Mouse (Mus musculus) G1E (cell line): ENCODE data around the gene Fastkd1. TPM values are rescaled to one million over a fixed set of nuclear protein-coding genes. Genes with fewer than 3 reads are reported as not detected.
A peak's percentile ranks its signal among the peaks of the same experiment; 100 is the strongest.

Experiments
- ATAC-seq: 2 replicates; pipeline ENCODE4 v1.8.0; 2016; ENCODE audit warnings: mild to moderate bottlenecking; ENCODE audit not compliant: insufficient number of reproducible peaks, poor library complexity, low FRiP score, severe bottlenecking; ENCODE audit errors: extremely low read depth
- DNase-seq: peaks from one replicate; pipeline ENCODE4 v3.0.0; 2012; ENCODE audit warnings: low spot score
- H3K27me3 ChIP-seq: 2 replicates; pipeline ENCODE4 v1.6.1; 2012; ENCODE audit warnings: mild to moderate bottlenecking, low read length, inconsistent platforms; ENCODE audit not compliant: insufficient read depth
- H3K36me3 ChIP-seq: replicated peaks from 2 replicates; pipeline ENCODE3; 2012; ENCODE audit warnings: mild to moderate bottlenecking, inconsistent platforms
- H3K4me1 ChIP-seq: 2 replicates; pipeline ENCODE4 v1.6.1; 2012; ENCODE audit warnings: low read depth, low read length, inconsistent platforms, mixed read lengths; ENCODE audit not compliant: insufficient read depth
- H3K4me3 ChIP-seq: 2 replicates; pipeline ENCODE4 v1.5.1; 2012; ENCODE audit warnings: low read depth, mild to moderate bottlenecking, inconsistent platforms, low read length, moderate library complexity, mixed read lengths
- H3K9me3 ChIP-seq: replicated peaks from 2 replicates; pipeline ENCODE4 v1.6.1; 2012; ENCODE audit warnings: inconsistent platforms
- CTCF ChIP-seq: IDR thresholded peaks from 2 replicates; pipeline ENCODE4 v1.5.1; 2012; ENCODE audit warnings: low read depth, low read length, inconsistent platforms, mixed read lengths
- GATA1 ChIP-seq: IDR thresholded peaks from 2 replicates; pipeline ENCODE4 v1.6.1; 2012; ENCODE audit warnings: borderline replicate concordance, low read length, inconsistent platforms, mixed read lengths
- GATA2 ChIP-seq: IDR thresholded peaks from 2 replicates; pipeline ENCODE4 v1.6.1; 2012; ENCODE audit warnings: low read depth, low read length, inconsistent platforms, borderline replicate concordance
- POLR2AphosphoS5 ChIP-seq: IDR thresholded peaks from 2 replicates; pipeline ENCODE4 v1.6.1; 2012; ENCODE audit warnings: low read depth, low read length, inconsistent platforms; ENCODE audit not compliant: insufficient replicate concordance
- TAL1 ChIP-seq: conservative IDR thresholded peaks from 2 replicates; pipeline ENCODE4 v1.6.1; 2012; ENCODE audit warnings: low read depth, low read length, inconsistent platforms, mixed read lengths
- polyA plus RNA-seq: library from polyadenylated mRNA; stranded (reverse); fragments of >175 nt; gene quantifications from 2 replicates; pipeline ENCODE4 v1.2.3, GENCODE M21; 2012
- total RNA-seq, 2 experiments: library from RNA; stranded (forward) in 1 of 2; stranded (reverse) in 1 of 2; fragments of 200-1000 nt in 1 of 2; fragments of >200 nt in 1 of 2; fragmentation: Nextera tagmentation in 1 of 2; gene quantifications; 2 replicates each; pipeline ENCODE4 v1.2.3; 2014 to 2017

Fastkd1 gene
- total RNA-seq (2014; fragmentation: Nextera tagmentation) (36.3 and 47.4 TPM in 2 replicates), total RNA-seq (2017) (15.6 and 18.3 TPM in 2 replicates), polyA plus RNA-seq (0.83 and 1.3 TPM in 2 replicates)

GRCm38 (mm10) chr2:69712981-69713625 lies at the start of gene Fastkd1:
Fastkd1 (minus strand) TSS chr2:69713516.
- TF ChIP-seq TAL1 (no peak), POLR2AphosphoS5 (no peak), GATA1 (no peak), GATA2 (no peak), CTCF (no peak)
- H3K4me1 ChIP-seq, result peaks cover 22% of the 10 kb centered on the region
- H3K27me3 ChIP-seq, result no peaks in the 10 kb centered on the region
- H3K4me3 ChIP-seq, result peak within 1 kb of the TSS; percentile 95
- ATAC-seq (peak; percentile 99), DNase-seq (peak; percentile 91)
- no peaks in the 10 kb centered on the region for H3K9me3 ChIP-seq
- H3K36me3 ChIP-seq, result peaks cover 23% of the 10 kb centered on the region

- H3K36me3 ChIP-seq, result no peaks in the 10 kb centered on the region
- no peaks in the 10 kb centered on the region for H3K4me1 ChIP-seq
- H3K27me3 ChIP-seq, result no peaks in the 10 kb centered on the region
- DNase-seq (no peak), ATAC-seq (no peak)
- H3K4me3 ChIP-seq, result no peak overlapping the region
- H3K9me3 ChIP-seq, result no peaks in the 10 kb centered on the region
- TF ChIP-seq POLR2AphosphoS5 (no peak), GATA1 (no peak), TAL1 (no peak), CTCF (no peak)
These were observed 47.7 kb upstream of the Fastkd1 start for GRCm38 (mm10) chr2:69760980-69761379.

GRCm38 (mm10) chr2:69745091-69745490 lies 31.8 kb upstream of the Fastkd1 start:
- no peak for ATAC-seq
- H3K27me3 ChIP-seq, result no peaks in the 10 kb centered on the region
- no peaks in the 10 kb centered on the region for H3K4me1 ChIP-seq
- no peak for DNase-seq
- no peak overlapping the region for H3K4me3 ChIP-seq
- H3K9me3 ChIP-seq, result no peaks in the 10 kb centered on the region
- TF ChIP-seq CTCF (no peak), GATA1 (no peak), TAL1 (no peak), POLR2AphosphoS5 (no peak), GATA2 (no peak)
- peaks cover 72% of the 10 kb centered on the region for H3K36me3 ChIP-seq

- H3K4me3 ChIP-seq, result peak overlapping the region; percentile 89
- peaks cover 18% of the 10 kb centered on the region for H3K4me1 ChIP-seq
- no peak for TF ChIP-seq TAL1
- H3K9me3 ChIP-seq, result no peaks in the 10 kb centered on the region
- ATAC-seq (no peak), DNase-seq (no peak)
- H3K27me3 ChIP-seq, result peaks cover 13% of the 10 kb centered on the region
- H3K36me3 ChIP-seq, result peaks cover 11% of the 10 kb centered on the region
These were observed 10.2 kb upstream of the Fastkd1 start for GRCm38 (mm10) chr2:69723519-69723825.

- ATAC-seq (peak; percentile 79), DNase-seq (peak; percentile 80)
- TF ChIP-seq TAL1 (no peak), GATA2 (no peak), POLR2AphosphoS5 (no peak), CTCF (no peak), GATA1 (no peak)
- Histone ChIP-seq H3K9me3 (no peaks in the 10 kb centered on the region), H3K4me1 (peaks cover 18% of the 10 kb centered on the region), H3K27me3 (peaks cover 13% of the 10 kb centered on the region), H3K36me3 (peaks cover 11% of the 10 kb centered on the region), H3K4me3 (peak overlapping the region; percentile 89)
These were observed 9.6 kb upstream of the Fastkd1 start for GRCm38 (mm10) chr2:69722650-69723518.

GRCm38 (mm10) chr2:69722273-69722649 lies 8.9 kb upstream of the Fastkd1 start, which contains the start of gene Ppig:
Ppig (plus strand) TSS chr2:69722545.
- Histone ChIP-seq H3K9me3 (no peaks in the 10 kb centered on the region), H3K36me3 (peaks cover 11% of the 10 kb centered on the region), H3K4me1 (peaks cover 18% of the 10 kb centered on the region), H3K27me3 (peaks cover 13% of the 10 kb centered on the region), H3K4me3 (peak within 1 kb of the TSS; percentile 89)
- no peak for TF ChIP-seq GATA2
- no peak for TF ChIP-seq TAL1
- TF ChIP-seq POLR2AphosphoS5, result no peak
- TF ChIP-seq CTCF, result no peak
- TF ChIP-seq GATA1, result no peak
- ATAC-seq (no peak), DNase-seq (no peak)
